Mouse (Mus musculus) ovary, postnatal 14 days (tissue): ENCODE results near the gene Tex29.

Experiments
- DNase-seq: peaks from one replicate; pipeline ENCODE4 v3.0.0; 2022; ENCODE audit warnings: low spot score

Gene Tex29

DNA sequence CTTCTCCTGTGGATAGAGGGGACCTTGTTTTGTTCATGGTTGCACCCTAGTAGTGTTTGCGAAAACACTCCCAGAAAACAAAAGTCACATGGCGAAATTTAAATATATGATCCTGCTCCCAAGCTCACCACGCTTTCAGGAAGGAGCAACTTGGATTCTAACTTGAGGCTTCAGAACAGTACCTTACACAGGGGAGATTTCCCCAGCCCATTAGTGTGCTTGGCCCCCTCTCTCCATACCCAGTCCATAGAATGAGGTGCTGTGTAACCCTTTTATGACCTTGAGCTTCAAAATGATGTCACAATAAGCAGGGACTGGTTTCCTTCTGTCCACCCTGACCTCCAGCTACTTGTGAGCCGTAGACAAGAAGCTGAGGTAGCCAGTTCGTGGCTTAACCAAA, at the start of gene Tex29:
TSS of gene Tex29 (plus strand) at position 301 of the 400 bp plus-strand sequence.
- no peak for DNase-seq

DNA sequence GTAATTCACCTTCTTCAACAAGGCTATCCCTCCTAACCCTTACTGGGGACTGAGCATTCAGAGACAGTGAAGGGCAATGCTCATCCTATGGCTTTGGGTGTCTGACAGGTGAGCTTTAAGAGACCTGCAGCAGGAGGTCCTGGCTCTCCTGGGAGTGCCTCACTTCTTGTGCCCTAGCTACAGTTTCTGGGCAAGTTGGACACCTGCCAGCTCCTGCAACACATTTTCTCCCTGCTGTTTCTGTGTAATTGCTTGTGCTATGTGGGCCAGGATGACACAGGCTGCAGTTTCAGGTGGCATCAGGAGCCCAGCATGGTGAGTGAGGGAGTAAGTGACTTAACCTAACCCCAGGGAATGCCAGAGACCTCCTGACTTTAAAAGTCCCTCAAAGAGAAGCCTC, 45.3 kb upstream of the Tex29 start:
- no peak for DNase-seq

DNA sequence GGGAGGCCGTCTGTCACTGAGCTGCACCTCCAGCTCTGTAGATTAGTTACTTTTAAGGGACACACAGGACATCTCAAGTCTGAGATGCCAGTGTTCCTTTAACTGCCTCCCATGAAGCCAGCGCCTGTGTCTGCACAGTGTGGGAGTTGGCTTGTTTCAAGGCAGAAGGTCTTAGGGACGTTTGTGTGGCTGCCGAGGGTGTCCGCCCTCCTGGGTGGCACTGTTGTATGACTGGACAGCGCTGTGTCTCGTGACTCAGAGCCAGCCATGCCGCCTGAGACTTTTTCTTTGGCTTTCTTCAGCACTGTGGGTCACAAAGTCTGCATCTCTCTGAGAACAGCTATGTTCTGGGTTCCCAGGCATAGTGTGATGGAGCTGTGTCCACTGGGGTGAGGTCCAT, 43.1 kb upstream of the Tex29 start:
- DNase-seq = no peak

DNA sequence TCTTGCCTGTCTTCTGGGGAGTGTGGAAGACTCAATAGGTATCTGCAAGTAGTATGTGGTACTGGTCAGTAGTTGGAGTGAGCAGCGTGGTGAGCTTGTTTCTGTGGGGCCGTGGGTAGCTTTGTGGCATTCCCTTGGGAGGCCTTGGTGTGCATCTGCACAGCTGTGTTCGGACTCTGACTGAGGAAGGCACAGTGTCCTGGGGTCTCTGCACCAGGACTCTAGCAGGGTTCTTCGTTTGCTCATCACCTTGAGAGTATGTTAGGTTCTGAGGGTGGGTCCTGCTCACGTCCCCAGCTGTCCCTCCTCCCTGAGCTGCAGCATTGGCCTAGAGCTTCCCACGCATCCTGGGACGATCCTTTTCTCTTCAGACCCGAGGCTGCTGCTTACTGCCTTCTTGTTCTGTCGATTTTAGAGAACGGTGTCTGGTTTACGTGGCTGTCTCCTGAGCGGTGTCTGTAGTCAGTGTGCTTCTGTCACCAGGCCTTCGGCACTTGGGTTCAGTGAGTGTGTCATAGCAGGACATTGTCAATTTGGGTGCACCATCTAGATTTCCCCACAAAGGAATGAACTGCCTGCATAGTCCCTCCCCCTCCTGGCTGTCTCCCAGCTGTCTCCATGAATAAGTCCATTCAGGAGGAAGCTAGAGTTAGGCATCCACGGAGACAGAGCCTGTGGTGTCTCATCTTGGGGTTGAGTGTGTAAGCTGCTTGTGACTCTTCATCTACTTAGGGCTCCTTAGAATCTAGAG, 42.4 kb upstream of the Tex29 start:
- no peak for DNase-seq

DNA sequence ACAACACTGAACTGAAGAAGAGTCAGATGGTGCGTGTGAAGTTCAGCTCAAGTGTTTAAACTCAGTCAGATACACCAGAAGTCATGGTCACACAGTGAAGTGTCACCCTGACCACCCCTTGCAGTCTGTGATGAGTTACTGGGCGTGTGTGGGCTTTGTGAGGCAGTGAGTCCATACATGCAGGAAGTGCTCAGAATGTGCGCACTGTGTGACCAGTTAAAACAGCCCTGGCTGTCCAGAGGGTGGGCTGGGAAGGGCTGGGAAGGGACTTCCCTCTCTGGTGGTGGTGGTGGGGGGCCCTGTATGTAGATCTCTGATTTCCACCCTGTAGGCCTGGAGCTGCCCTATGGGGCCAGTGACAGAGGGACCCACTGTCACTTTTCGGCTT, 41.8 kb upstream of the Tex29 start:
- no peak for DNase-seq

DNA sequence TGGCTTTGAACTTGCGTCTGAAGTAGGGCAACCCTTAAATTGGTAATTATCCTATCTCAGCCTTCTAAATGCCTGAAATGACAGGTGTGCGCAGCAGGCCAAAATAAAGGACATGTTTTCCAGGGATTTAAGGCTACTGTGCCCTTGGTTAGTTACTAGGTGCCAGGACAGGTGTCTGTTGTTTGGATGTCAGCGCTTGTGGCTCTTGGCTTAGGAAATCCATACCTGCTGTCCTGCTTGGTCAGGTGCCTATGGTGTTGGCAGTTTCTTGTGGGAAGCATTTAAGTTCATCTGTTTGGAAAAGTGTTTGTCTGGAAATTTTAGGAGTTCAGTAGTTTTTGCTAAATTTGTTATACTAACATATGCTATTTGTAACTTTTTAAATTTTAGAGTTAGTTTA, 41.2 kb upstream of the Tex29 start:
- no peak for DNase-seq

DNA sequence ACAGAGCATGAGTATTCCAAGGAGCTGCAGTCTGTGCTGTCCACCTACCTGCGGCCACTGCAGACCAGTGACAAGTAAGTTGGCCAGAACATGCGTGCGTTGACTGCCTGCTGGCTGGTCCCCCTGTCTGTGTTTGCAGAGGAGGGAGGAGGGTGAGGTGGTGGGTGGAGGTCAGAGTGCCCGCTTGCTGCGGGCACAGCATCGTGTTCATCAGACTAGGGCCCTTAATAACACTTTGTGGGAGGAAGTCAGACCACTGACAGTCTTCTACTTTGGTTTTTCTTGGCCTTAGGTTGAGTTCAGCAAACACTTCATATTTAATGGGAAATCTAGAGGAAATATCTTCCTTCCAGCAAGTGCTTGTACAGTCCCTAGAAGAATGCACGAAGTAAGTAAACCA, 39.8 kb upstream of the Tex29 start:
- no peak for DNase-seq

DNA sequence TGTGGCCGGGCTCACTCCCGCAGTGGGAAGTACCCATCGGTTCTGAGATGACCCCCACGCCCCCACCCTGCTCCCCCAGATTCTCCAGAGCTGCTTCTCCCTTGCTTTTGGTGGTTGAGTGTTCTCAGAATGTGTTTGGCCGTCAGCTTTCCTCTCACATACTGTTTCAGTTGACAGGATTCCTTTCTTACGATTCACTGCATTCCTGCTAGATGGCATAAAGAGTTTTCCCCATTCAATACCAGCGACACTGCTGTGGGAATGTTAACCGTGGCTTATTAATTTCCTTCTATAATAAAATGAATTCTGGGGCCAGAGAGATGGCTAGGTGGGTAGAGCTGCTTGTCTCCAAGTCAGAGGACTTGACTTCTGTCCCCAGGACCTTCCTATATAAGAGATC, 38.7 kb upstream of the Tex29 start:
- DNase-seq = no peak

DNA sequence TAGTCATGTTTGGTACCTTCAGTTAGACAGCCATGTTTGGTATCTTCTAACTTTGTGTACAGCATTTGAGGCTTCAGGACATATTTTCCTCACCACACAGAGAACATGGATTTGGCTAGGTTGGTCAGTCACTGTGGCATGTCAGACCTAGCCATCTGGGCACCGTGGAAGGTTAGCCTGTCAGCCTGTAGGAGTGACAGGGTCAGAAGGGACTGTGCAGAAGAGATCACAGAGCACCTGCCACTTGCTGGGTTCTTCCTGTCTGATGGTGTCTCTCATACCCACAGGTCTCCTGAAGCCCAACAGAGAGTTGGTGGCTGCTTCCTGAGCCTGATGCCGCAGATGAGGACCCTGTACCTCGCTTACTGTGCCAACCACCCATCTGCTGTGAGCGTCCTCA, 35.4 kb upstream of the Tex29 start:
- no peak for DNase-seq

DNA sequence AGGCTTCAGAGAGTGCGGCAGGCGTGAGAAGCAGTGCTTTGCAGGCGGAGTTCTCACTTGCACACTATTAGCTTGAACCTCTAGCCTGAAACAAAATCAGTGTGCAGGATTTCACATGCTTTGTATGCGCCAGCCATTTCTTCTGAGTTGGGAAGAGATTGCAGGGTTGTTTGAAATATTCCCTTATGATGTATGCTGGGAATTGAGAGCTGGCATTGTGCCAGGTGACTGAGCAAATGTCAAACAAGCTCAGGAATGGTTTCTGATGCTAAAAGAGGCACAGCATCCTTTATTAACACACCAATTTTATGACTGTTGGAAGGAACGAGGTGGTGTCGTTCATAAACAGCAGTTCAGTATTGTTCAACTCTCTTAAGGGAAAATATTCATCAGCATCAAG, 34.0 kb upstream of the Tex29 start:
- DNase-seq = no peak

DNA sequence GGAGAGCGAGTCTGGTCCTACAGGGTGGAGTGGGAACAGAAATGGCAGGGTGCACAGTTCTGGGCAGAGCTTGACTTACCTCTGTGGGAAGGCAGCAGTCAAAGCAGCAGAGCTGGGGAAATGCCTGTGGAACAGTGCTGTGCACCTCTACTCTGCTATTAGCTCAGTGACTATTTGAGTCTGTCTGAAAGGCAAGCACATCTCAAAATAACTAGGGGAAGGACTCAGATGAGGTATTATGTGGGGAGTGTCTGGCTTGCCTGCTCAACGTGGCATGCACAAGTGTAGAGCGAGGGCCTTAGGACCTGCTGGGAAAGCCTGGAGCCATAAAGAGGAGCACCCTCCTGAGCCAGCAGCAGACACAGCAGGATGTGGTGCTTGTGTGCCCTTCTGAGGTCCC, 32.9 kb upstream of the Tex29 start:
- DNase-seq = no peak

DNA sequence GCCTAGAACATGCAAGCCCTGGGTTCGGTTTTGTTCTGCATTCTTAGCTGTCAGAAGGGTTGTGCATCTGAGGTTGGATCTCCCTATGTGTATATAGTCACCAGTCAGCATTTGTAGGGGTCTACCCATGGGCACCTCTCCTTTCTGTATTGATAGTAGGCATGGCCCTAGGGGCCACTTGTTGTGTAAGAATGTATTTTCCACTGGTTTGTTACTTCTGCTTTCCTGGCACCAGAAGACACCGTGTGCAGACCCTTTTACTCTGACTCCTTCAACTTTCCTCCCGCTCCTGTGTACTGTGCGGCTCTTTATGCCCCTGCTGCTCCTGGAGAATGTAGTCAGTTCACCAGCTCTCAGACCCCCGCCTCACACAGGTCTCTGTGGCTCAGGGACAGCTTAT, 32.2 kb upstream of the Tex29 start:
- DNase-seq = no peak

DNA sequence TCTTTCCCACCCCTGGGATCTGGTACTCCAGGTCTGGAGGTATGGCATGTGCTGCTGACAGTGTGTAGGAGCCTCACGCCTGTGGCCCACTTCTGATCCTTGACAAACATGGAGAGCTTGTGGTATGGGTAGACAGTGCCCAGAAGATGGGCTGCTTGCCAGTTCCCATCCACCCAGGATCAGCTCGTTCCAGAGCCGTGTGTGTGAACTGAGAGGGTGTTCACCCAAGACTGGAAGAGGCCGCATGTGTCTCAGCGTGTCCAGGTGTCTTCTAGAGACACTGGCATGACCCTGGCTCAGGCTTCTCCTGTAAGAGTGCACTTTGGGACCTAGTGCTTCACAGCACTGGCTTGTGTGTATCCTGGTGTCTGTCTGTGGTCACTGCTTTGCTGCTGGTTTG, 29.8 kb upstream of the Tex29 start:
- no peak for DNase-seq

DNA sequence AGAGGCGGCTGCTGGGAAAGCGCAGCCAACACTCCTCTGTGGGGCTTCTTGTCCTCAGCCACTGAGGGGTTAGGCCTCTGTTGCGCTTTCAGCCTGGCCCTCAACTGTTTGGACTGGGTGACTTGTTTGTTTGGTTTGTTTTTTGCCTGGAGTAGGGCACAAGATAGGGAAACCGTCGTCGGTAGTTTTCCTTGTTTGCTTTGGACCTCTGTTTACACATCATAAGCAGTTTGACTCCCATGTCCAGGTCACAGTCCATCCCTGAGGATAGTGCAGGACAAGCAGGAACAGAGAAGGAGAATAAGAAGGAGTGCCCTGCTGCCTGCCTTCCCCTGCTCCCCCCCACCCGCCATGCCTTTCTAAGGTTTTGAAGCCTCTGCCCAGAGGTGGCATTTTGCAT, 26.5 kb upstream of the Tex29 start:
- DNase-seq = no peak

DNA sequence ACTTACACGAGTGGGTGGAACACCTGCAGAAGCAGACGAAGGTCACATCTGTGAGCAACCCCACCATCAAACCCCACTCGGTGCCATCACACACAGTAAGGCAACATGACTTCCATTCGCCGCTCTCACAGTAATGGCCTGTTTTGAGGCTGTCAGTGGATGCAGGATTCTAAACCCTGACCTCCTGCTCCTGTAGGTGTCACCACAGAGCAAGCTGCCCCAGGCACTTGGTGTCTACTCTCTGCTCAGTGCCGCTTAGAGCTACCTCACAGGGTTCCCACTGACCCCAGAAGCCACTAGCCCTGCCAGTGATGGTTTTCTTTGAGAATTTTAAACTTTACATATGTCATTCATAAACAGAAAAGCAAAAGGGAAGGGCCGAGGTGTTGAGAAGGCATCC, 25.1 kb upstream of the Tex29 start:
- no peak for DNase-seq

DNA sequence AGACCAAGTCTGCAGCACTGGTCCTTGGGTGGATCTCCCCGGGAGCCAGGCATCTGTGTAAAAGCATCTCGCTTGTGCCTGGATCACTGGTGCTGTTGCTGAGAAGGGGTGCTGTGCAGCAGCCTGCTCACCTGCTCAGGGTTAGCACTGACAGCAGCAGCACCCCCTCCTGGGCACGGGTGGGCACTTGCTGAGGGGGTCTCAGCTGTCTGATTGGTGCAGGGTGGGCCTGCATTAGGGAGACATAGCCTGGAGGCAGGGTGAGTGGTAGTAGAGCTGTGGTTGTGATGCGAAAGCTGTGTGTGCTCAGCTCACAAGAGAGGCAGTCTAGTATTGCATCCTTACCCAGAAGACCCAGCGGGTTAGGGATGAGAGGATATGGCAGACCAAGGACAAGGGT, 20.1 kb upstream of the Tex29 start:
- no peak for DNase-seq

DNA sequence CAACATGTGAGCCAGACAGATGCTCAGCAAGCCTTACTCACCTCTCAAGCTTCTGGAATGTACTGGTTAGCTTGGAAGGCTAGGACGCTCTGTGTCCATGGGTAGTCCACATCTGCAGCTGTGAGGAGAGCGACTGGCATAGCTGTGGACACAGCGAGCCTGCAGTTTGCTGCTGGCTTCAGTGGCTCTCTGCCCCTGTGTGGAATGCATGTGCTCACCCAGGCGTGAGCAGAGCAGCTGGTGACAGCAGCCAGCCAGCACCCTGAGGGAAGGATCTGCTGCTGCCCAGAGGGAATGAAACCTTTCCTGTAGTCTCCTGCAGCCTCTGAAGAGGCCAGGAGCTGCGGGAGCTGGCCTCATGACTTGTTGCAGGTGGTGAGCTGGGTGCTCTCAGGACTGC, 19.7 kb upstream of the Tex29 start:
- no peak for DNase-seq

DNA sequence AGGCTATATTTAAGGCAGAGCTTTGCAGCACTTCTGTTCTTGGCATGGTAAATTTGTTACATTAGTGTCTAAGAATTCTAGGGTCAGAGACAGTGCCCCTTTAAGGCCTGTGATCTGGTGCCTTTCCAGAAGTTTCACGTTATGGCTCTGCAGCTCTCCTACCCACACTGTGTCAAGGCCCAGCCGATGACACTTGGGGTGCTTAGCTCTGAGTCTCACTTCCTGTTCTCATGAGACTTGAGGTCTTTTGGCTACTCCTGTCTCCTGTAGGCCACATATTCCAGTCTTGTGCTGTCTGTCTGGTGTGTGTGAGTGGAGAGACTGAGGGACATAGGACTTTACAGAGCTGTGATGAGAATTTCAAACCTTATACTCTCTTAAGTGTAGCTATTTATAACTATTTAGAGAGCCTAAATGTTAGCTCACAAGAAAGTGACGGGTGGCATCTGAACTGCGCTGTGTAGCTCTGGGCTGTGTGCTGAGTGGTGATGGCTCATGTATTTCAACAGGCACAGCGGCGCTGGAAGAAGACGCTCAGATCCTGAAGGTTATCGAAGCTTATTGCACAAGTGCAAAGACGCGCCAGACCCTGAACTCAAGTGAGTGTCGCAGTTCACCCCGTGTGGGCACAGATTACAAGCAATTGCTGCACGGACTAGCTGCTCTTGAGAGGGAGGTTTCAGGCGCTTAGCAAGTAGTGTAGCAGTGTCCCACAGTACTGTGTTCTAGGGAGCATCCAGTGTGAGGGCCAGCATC, 18.6 kb upstream of the Tex29 start:
- no peak for DNase-seq

DNA sequence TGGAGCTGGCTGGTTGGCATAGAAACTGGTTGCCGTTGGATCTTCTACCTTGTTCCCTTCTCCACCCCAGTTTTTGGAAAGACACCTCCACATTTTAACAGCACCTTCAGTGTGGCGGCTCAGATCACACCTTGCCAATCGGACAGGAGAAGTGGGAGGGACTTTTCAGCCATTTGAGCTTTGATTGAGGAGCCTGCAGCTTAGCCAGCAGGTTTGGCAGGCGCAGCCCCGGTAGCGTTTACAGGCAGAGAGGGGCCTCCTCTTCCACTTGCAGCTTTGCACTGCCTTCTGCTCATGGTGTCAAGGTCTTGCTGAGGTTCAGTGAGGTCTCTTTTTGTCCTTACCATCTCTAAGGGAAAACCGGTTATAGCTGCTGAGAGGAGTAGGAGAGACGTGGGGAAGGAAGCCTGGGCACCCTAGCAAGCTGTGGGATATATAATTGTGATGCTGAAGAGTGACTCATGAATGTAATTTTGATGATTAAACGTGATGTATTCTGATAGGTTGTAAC, 17.7 kb upstream of the Tex29 start:
- DNase-seq = no peak

DNA sequence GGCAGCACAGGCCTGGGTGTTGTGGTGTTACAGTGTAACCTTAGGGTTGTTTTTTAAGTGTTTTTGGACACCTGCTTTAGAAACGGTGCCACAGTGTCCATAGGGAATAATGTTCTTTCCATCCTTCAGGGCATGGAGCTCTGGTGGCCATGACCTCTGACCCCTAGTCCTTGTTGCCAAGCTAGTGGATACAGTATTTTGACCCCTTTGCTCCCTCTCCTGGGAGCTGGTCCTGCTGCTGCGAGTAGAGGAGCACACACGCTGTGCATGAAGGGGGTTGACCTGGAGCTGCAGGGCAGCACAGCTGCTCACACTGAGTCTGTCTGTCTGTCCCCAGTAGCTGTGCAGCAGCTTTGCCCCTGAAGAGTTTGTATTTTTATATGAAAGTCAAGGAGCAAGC, 14.5 kb upstream of the Tex29 start:
- no peak for DNase-seq

DNA sequence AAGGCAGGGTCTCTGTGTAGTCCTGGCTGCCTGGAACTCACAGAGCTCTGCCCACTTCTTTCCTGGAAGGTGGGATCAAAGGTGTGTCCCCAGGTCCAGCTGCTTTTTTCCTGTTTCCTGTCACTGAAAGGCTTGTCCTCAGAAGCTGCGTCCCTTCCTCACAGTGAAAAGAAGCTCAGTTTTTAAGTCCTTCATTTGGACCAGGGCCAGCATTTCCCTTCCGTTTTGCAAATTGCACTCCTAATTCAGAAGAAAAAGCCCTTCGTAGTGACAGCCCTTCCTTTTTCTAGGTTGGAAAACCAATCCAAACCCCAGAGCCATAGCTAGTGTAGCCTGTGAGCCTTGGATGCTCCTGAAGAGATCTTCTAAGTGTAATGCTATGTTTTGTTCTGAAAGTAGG, 13.0 kb upstream of the Tex29 start:
- no peak for DNase-seq

DNA sequence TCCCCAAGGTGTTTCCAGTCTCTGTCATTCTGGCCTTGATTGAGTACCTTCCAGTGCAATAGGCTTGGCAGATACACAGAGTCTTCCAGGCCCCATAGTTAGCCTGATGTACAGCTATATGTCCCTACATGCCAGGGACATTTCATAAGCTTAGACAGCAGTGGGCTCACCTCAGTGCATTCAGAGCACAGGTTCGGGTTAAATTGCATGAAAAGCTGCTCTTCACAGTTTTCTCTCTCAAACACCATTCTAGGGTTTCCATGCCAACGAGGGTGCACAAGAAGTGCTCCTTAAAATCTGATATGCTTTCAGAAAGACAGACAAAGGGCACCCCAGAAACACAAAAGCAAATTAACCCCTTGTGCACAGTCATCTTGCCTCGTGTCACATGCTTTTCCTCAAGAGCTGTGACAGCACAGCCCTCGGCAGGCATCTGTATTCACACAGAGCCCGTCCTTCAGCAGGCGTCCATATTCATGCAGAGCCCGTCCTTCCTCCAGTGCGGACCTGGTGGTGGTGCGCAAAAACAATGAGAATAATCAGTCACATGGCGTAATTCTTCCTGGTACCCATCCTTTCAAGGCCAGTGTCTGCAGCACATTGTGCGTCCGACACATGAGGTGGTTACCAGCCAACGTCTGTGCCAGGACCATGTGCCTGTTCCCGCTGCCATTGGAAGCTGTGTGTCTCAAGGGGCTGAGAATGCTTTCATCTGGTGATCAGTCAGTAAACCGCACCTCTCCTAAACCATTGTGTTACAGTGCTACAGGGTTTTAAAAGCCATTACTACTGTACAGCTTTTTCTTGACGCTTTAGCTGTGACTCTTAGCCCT, 9.8 kb upstream of the Tex29 start:
- DNase-seq = no peak

DNA sequence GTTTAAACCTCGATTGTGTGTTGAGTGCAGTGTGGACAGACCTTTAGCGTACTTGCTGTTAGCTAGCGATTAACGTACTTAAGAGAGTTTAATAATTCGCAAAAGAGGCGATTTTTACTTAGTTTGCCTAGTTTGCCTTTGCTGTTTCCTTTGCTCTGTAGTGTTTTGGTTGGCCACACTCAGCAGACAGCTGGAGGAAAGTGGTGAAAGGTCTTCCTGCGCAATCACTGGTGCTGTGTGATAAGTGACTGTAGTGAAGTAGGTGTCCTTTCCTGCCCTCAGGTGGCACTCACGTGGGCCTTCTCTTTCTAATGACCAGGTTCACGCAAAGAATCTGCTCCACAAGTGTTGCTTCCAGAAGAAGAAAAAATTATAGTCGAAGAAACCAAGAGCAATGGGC, 9.1 kb upstream of the Tex29 start:
- DNase-seq = no peak
